Mouse (Mus musculus) thymus, postnatal 25 days (tissue): ENCODE results near the gene Cdk5r1.
"Not testable (repeated sequence)": the region's sequence is repeated elsewhere in the genome, so short reads cannot be mapped to it uniquely, and the experiment has no call there.

Experiments
- DNase-seq: peaks from one replicate; pipeline ENCODE4 v3.0.0; 2022

Gene Cdk5r1

DNA sequence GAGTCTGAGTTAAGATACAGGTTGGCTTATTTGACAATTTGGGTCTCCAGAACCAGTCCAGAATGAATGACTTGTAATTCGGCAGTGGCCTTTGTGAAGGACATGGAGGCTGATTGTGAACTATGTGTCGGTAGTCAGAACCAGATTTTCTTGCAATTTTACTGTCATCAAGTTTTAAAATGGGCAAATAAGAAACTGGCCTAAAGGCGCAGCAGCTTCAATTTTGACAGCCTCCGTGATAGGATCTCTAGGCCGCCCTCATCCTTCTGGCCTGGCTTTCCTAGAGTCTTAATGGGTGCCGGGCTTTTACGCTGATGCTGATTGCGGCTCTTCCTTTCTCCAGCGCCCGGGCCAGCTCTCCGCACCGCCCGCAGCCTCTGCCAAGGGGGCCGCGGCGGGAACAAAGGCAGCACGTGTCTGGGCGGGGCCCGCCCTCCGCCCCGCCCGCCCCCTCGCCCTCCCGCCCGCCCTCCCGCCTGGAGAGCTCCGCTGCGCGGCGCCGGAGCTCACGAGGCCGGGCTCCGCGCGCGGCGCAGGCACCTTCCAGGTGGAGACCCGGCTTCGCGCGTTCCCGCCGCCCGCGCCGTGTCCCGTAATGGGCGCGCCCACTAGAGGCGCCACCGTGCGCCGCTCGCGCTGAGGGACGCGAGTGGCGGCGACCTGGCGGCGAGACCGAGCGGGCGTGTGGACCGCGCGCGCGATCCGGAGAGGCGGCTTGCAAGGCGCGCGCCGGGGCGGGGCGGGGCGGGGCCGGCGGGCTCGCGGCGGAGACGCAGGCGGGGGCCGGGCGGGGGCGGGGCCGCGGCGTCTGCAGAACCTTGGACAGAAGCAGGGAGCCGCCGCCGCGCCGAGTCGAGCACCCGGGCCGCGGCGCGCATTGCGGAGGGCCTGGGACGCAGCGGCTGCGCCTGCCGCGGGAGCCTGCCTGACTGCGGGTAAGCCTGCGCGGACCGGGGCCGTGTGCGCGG lies at the start of gene Cdk5r1:
Cdk5r1 (plus strand) TSS at position 802 of the 968 bp plus-strand sequence.
- DNase-seq: peak; percentile 96

DNA sequence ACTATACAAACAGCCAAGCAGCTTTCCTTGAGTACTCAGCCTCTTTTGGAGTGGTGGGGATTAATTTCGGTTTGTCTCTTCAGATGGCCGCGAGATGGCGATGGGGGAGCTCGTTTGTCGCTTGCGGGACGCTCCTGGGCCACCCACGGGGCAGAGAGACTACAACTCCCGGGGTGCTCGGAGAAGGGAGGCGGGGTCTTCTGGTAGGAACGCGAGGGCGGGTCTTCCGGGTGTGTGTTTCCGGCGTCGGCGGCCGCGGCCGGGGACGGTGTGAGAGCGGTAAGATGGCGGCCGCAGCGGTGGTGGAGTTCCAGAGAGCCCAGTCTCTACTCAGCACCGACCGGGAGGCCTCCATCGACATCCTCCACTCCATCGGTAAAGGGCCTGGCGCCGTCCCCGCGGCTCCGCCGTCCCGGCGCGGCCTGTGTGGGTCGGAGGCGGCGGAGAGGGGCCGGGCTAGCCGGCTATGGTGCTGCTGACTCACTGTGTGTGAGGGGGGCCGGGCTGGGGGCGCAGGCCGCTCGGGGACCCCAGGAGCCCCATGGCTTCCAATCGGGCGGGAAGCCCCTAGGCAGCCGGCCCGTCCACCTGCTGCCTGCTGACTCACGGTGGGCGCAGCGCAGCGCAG lies 48.3 kb upstream of the Cdk5r1 start, which contains the start of gene Psmd11:
Psmd11 (plus strand) TSS at position 235 of the 628 bp plus-strand sequence.
- peak; percentile 95 for DNase-seq

- peak; percentile 53 for DNase-seq
Measured at GRCm38 (mm10) chr11:80429009-80429475, 47.8 kb upstream of the Cdk5r1 start.

DNA sequence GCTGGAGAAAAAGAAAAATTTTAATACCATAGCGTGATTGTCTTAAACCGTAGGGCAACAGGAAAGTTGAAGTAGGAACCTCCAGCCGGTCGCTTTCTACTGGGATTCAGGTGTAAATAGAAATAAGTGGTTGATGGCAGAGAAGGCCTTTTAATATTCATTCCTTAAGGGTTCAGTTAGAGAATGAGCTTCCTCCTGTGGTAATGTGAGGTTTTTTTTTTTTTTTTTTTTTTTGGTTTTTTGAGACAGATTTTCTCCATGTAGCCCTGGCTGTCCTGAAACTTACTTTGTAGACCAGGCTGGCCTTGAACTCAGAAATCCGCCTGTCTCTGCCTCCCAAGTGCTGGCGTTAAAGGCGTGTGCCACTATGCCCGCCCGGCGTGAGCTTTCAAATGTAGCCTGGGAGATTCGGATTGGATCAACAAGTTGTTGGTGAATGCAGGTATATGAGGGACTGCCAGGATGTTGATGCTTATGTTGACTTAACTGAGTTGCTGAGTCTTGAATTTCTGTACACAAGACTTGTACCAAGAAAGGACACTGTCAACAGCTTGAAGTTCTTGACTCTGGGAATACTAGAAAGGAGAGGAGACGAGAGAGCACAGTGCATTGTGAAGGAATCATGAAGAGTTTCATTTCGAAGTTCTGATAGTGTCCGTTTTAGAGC lies 47.2 kb upstream of the Cdk5r1 start:
- no peak for DNase-seq

- no peak for DNase-seq
Measured at GRCm38 (mm10) chr11:80430366-80430910, 46.4 kb upstream of the Cdk5r1 start.

DNA sequence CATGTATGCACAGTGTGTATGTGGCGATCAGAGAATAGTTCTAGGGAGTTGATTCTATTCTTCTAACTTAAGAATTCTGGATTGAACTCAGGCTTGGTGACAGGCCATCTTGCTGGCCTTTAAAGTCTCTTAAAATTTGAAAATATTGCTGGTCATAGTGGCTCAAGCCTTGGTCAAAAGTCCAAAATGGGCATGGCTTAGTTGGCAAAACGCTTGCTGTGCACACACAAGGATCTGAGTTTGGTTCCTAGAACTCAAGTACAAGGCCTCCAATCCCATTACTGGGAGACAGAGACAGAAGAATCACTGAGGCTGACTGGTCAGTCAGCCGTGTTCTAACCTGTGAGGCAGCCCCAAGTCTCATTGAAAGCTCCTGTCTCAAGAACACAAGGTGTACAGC lies 29.9 kb upstream of the Cdk5r1 start:
- DNase-seq: no peak

DNA sequence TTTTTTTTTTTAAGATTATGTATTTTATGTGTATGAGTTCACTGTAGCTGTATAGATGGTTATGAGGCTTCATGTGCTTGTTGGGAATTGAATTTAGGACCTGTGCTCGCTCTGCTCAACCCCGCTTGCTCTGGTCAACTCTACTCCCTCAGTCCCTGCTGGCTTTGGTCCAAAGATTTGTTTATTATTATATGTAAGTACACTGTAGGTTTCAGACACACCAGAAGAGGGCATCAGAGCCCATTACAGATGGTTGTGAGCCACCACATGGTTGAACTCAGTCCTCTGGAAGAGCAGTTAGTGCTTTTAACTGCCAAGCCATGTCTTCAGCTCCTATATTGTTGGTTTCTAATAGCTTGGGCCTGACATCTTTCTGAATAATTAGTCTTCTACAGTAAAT lies 27.0 kb upstream of the Cdk5r1 start:
- DNase-seq: no peak

GRCm38 (mm10) chr11:80452242-80452641 lies 24.6 kb upstream of the Cdk5r1 start:
- no peak for DNase-seq

GRCm38 (mm10) chr11:80453198-80453597 lies 23.6 kb upstream of the Cdk5r1 start:
- DNase-seq: no peak

DNA sequence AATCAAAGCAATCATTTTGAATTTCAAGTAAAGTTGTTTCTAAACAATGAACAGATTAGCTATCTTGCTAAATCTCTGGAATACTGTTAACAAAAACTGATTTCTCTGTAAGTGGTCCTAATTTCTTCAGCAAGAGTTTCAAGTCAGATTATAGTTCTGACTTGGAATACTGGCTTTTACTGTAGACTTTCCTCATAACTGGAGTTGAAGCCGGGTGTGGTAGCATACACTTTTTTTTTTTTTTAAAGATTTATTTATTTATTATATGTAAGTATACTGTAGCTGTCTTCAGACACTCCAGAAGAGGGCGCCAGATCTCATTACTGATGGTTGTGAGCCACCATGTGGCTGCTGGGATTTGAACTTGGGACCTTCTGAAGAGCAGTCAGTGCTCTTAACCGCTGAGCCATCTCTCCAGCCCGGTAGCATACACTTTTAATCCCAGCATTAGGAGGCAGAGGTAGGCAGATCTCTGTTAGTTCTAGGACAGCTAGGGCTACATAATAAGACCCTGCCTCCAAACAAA lies 13.2 kb upstream of the Cdk5r1 start:
- not testable (repeated sequence) for DNase-seq

- no peak for DNase-seq
Measured at GRCm38 (mm10) chr11:80471836-80472605, 4.8 kb upstream of the Cdk5r1 start.

GRCm38 (mm10) chr11:80474175-80474691 lies 2.6 kb upstream of the Cdk5r1 start:
- DNase-seq: peak; percentile 27

DNA sequence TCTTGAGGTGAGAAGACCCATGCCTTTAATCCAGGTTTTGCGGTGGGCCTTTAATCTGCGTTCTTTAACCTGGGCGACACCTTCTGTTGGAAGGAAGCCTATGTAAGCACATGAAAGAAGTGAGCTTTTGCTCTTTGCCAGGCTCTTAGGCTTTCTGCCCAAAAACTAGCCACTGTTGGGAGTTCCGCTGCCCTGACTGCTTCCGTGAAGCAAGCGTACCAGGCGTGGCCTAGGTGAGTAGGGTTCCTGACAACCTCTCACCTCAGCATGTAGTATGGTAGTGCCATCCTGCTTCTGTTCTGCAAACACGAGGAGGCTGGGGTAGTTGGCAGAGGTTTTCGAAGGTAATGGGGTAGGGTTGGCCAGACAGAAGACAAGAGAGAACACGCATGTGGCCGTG lies 2.0 kb upstream of the Cdk5r1 start:
- DNase-seq: no peak

- no peak for DNase-seq
Measured at GRCm38 (mm10) chr11:80475544-80475943, 1.3 kb upstream of the Cdk5r1 start.

DNA sequence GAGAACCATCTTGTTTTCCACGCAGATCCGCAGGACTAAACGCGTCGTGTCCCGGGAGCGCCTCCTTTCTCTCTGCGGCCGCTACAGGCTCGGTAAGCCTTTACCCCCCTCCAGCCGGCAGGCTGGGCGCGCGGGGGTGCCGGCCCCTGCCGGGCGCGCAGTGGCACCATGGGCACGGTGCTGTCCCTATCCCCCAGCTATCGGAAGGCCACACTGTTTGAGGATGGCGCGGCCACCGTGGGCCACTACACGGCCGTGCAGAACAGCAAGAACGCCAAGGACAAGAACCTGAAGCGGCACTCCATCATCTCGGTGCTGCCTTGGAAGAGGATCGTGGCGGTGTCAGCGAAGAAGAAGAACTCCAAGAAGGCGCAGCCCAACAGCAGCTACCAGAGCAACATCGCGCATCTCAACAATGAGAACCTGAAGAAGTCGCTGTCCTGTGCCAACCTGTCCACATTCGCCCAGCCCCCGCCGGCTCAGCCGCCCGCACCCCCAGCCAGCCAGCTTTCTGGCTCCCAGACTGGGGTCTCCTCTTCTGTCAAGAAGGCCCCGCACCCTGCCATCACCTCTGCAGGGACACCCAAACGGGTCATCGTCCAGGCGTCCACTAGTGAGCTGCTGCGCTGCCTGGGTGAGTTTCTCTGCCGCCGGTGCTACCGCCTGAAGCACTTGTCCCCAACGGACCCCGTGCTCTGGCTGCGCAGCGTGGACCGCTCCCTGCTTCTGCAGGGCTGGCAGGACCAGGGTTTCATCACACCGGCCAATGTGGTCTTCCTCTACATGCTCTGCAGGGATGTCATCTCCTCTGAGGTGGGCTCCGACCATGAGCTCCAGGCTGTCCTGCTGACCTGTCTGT lies 747 bp downstream of the Cdk5r1 start:
- DNase-seq: no peak

DNA sequence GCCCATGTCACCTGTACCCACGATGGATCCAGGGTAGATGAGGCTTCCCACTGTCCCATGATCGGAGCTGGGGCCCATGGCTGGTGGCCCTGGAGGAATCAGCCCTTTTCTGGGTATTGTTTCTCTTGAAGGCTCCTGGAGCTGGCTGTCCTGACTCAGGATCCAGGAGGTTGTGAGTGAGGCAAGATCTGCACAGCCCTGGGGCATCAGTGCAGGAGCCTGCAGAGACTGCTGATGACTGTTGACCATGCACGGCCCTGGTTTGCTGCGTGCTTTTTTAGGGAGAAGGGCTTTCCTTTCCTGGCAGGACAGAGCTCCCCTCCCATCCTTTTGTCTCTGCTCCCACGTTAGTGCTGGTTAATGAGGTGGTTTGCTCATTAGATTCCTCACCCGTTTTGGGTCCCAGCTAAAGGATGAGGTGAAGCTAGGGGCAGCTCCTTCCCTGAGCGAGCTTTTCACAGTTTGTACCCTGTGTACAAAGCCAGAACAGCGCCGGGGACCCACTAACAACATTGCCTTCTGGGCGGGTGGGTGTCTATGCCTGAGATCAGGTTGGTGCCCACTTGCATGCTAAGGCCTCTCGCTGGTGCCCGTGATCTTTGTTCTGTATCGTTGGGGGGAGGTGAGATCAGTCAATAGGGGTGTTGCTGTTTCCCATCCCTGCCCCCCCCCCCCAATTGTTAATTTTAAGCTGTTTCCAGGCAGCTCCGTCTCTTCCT lies 2.0 kb downstream of the Cdk5r1 start:
- no peak for DNase-seq

DNA sequence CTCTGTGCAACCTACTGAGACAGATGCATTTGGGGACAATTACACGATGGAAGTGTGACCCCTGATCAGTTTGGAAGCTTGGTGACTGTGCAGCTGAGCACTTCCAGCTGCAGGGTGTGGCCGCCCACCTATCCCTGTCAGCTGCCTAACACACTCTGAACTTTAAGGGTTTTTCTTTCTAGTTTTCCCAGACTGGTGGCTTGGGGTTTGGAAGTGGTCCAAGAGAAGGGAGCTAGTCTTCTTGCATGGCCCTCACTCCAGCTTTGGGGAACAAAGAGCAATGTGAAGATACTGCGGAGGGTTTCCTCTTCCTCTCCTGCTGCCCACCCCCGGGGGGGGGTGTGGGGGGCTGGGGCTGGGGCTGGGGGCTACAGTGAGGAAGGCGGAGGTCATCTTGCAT lies 2.6 kb downstream of the Cdk5r1 start:
- DNase-seq: no peak

DNA sequence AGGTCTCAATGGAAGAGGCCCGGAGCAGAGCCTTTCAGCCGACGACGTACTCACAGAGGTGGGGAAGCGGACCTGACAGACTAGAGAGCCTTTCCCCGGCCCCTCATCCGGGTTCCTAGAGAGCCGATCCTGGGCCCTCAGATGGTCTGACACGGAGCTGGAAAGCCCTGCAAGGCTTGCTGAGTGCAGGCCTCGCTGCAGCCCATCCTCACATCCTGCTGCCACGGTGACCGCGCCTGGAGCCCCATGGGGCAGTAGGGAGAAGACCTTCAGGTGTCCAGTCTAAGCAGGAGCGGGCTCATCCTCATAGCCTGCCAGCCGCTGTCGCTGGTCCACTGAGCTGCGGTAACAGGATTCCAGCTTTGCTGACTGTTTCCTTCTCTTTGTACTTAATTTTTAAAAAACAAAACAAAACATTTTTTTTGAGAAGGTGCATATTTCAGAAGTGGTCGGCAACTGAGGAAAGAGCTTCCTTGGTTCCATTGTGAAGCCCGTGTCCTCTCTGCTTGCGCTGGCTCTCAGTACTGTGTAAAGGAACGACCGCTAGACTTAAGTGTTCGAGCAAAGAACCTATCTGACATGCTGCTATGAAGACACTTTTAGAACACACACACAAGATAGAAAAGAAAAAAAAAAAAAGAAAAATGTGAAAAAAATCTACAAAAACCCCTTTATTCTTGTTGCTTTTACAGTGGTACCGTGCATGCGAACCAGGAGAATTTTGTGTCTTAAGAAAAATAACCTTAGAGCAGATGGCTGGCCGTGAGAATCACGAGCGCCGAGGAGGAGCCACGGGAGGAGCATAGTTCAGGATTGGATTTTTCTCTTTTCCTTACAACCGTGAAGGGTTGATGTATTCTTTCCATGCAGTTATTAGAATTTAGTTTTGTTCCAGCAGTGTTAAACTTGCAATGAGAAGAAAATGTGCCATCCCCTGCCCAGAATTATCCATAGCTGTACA lies 3.4 kb downstream of the Cdk5r1 start:
- DNase-seq: no peak
